Mouse (Mus musculus) cerebellum, adult 2 months (tissue): ENCODE measurements around the gene Pcna. TPM values are rescaled to one million over a fixed set of nuclear protein-coding genes. Genes with fewer than 3 reads are reported as not detected.

Experiments
- DNase-seq, 2 experiments: peaks; one replicate each; pipeline ENCODE4 v3.0.0; 2021
- H3K27ac ChIP-seq: fragments of 200-500 bp; 2 replicates; pipeline ENCODE4 v1.5.1; 2012; ENCODE audit warnings: low read length, control low read depth, inconsistent platforms; ENCODE audit not compliant: insufficient read depth
- H3K27me3 ChIP-seq: fragments of 200-500 bp; 2 replicates; pipeline ENCODE4 v1.6.1; 2012; ENCODE audit warnings: inconsistent platforms, mild to moderate bottlenecking, low read length, moderate library complexity; ENCODE audit not compliant: control insufficient read depth, insufficient read depth
- H3K4me1 ChIP-seq: fragments of 200-500 bp; 2 replicates; pipeline ENCODE4 v1.6.1; 2011; ENCODE audit warnings: low read length; ENCODE audit not compliant: control insufficient read depth, insufficient read depth
- H3K4me3 ChIP-seq: fragments of 200-500 bp; replicated peaks from 2 replicates; pipeline ENCODE3; 2011; ENCODE audit warnings: mild to moderate bottlenecking, low read depth, low read length, control low read depth; ENCODE audit not compliant: insufficient read depth
- CTCF ChIP-seq: fragments of 200-500 bp; IDR thresholded peaks from 2 replicates; pipeline ENCODE4 v1.5.1; 2011; ENCODE audit warnings: low read depth, mild to moderate bottlenecking, control low read depth, low read length, moderate library complexity, borderline replicate concordance; ENCODE audit not compliant: insufficient read depth
- POLR2A ChIP-seq: fragments of 200-500 bp; IDR thresholded peaks from 2 replicates; pipeline ENCODE4 v1.6.1; 2011; ENCODE audit warnings: low read length, control low read depth, borderline replicate concordance; ENCODE audit not compliant: insufficient read depth
- WGBS: fragments of 180-500 bp; shearing (Covaris S2); methylation state at CpG from one replicate; pipeline ENCODE4 v1.1.7; 2018; 5-methylcytosine and 5-hydroxymethylcytosine counted together
- polyA plus RNA-seq: library from polyadenylated mRNA; depleted of rRNA; stranded (reverse); fragments of >200 nt; gene quantifications from 2 replicates; pipeline ENCODE4 v1.2.3, GENCODE M21; 2012

Gene Pcna
- polyA plus RNA-seq, 1 experiment: 69.3 TPM

DNA sequence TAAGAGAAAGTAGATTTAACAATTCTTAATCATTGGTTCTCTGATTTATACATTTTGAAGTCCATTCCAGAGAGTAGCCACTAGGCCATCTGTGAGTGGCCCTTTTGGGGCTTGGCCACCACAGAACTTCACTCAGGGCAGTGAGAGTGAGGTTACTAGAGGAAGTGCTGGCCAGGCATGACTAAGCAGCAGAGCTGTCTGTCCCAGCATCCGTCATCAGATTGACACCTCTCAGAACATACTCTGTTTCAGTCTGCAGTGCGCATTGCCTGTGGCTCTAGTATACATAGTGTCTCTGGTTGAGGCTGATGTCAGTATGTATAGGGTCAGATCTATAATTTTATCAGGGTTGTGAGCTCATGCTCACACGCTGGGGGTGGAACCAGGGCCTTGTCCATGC, 16.1 kb upstream of the Pcna start:
- no peak overlapping the region for H3K4me3 ChIP-seq
- DNase-seq: no peak
- H3K4me1 ChIP-seq: peaks cover 22% of the 10 kb centered on the region
- no peaks in the 10 kb centered on the region for H3K27me3 ChIP-seq
- TF ChIP-seq POLR2A: no peak
- TF ChIP-seq CTCF: no peak
- WGBS: 70% methylated on average over 3 of the region's 3 CpGs
- H3K27ac ChIP-seq: no peak overlapping the region

- H3K27ac ChIP-seq: no peak overlapping the region
- WGBS: 88% methylated on average over 3 of the region's 3 CpGs
- H3K27me3 ChIP-seq: no peaks in the 10 kb centered on the region
- TF ChIP-seq POLR2A (no peak), CTCF (no peak)
- H3K4me1 ChIP-seq: peaks cover 17% of the 10 kb centered on the region
- no peak overlapping the region for H3K4me3 ChIP-seq
- no peak for DNase-seq
Measured at GRCm38 (mm10) chr2:132266086-132266485, 13.0 kb upstream of the Pcna start.

DNA sequence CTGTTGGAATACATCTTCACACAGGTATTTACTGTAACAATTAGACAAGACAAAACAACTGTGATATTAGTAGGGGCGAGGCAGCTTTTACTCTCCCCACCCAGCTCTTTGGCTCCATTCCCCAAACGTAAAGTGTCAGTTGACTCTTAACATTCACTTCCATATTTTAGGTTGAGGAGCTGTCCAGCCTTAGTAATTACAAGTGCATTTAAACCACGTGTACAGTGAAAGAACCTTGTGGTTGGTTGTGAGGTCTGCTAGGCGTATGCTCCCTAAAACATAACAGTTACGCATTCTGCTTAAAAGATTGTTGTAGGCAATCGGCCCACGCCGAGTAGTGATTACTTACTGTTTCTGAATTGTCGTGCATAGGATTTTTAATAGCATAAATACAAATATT, 12.1 kb upstream of the Pcna start:
- TF ChIP-seq CTCF: no peak
- no peaks in the 10 kb centered on the region for H3K27me3 ChIP-seq
- no peak overlapping the region for H3K27ac ChIP-seq
- H3K4me3 ChIP-seq: no peak overlapping the region
- DNase-seq: no peak
- 73% methylated on average over 9 of the region's 9 CpGs for WGBS
- H3K4me1 ChIP-seq: peaks cover 9% of the 10 kb centered on the region

GRCm38 (mm10) chr2:132264266-132264710, 11.2 kb upstream of the Pcna start:
- Histone ChIP-seq H3K27ac (peak overlapping the region; percentile 25), H3K4me3 (peak overlapping the region; percentile 84), H3K27me3 (no peaks in the 10 kb centered on the region), H3K4me1 (peaks cover 8% of the 10 kb centered on the region)
- WGBS: 6% methylated on average over 6 of the region's 6 CpGs
- TF ChIP-seq CTCF (no peak), POLR2A (no peak)
- no peak for DNase-seq

- under 1% methylated on average over 47 of the region's 47 CpGs for WGBS
- Histone ChIP-seq H3K4me3 (peak overlapping the region; percentile 84), H3K4me1 (peaks cover 6% of the 10 kb centered on the region; the same call in 1 of the 2 replicates), H3K27ac (peak overlapping the region; percentile 25), H3K27me3 (no peaks in the 10 kb centered on the region)
- peak; percentile 59 to 65 for DNase-seq
- no peak for TF ChIP-seq CTCF
- TF ChIP-seq POLR2A: no peak
Measured at GRCm38 (mm10) chr2:132263421-132264265, 10.5 kb upstream of the Pcna start.

DNA sequence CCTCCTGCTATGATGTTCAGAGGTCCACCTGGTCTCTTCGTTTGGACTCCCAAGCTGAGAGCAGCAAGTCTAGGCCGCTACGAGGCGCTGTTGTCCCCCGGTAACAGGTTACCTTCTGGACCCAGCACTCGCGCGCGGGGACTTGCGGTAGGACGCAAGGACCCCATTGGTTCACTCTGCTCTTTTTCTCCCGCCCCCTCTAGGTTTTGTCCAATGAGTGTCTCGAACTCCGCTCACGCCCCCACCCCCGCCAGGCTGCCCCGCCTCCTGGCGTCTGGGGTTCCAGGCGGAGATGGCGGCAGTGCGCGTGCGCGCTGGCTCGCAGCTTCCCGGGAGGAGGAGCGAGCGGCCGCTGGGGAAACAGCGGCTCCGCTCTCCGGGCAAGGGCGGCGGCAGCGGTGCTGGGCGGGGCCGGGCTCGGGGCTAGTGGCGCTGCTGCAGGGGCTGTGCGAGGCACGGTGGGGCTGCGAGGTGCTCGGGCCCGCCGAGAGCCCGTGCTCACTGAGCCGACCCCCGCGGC, 9.8 kb upstream of the Pcna start, which contains the start of gene Cds2:
Cds2 (plus strand) TSS at position 270 of the 520 bp plus-strand sequence.
- peak; percentile 99 to 100 for DNase-seq
- H3K4me3 ChIP-seq: peak within 1 kb of the TSS; percentile 84
- H3K4me1 ChIP-seq: peaks cover 6% of the 10 kb centered on the region; the same call in 1 of the 2 replicates
- WGBS: under 1% methylated on average over 49 of the region's 49 CpGs
- TF ChIP-seq CTCF: peak; percentile 95
- peak; percentile 67 for TF ChIP-seq POLR2A
- peak within 1 kb of the TSS; percentile 25 for H3K27ac ChIP-seq
- no peaks in the 10 kb centered on the region for H3K27me3 ChIP-seq

- TF ChIP-seq CTCF: no peak
- no peak for TF ChIP-seq POLR2A
- Histone ChIP-seq H3K27me3 (no peaks in the 10 kb centered on the region), H3K27ac (no peak overlapping the region), H3K4me1 (peaks cover 6% of the 10 kb centered on the region; the same call in 1 of the 2 replicates), H3K4me3 (no peak overlapping the region)
- WGBS: 71% methylated on average over 6 of the region's 6 CpGs
- DNase-seq: no peak
Measured at GRCm38 (mm10) chr2:132262175-132262574, 9.1 kb upstream of the Pcna start.

GRCm38 (mm10) chr2:132260601-132261000, 7.5 kb upstream of the Pcna start:
- no peak for DNase-seq
- WGBS: 93% methylated on average over 3 of the region's 3 CpGs
- H3K4me3 ChIP-seq: no peak overlapping the region

More at GRCm38 (mm10) chr2:132260601-132261000, 7.5 kb upstream of the Pcna start:
- peaks cover 3% of the 10 kb centered on the region; the same call in 1 of the 2 replicates for H3K4me1 ChIP-seq
- no peak overlapping the region for H3K27ac ChIP-seq
- H3K27me3 ChIP-seq: no peaks in the 10 kb centered on the region
- TF ChIP-seq POLR2A (no peak), CTCF (no peak)
